8 mouse cellular contexts compared by ENCODE assay signal in the genomic region with DNA sequence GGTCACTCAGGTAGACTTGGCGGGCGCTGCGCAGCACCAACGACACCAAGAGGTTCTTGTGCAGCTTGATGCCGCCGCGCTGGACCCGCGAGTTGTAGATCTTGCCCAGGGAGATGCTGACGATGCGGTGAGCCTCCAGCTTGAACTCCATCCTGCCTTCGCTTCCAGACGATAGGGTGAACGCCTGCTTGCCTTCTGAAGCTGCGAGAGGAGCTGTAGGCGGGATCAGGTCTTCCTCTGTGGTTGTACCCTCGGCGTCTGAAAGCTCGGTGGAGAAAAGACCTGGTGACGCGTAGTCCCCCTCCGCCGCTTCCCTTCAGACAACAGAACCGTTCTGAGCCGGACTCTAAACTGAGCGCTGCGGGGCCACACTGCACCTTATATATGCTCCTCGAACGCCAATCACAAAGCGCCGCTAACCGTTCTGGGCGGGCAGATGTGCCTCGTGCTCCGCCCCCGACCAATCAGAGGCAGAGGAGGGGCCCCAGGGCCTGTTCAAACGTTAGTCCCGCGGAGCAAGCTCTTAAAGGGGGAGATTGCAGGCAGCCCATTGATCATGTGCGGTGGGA. TPM values are rescaled to one million over a fixed set of nuclear protein-coding genes. Genes with fewer than 3 reads are reported as not detected.
A peak's percentile ranks its signal among the peaks of the same experiment; 100 is the strongest.
DNase-seq lines count a peak whose midpoint lies in the region; ATAC-seq and TF ChIP-seq lines count a peak whose summit lies in the region.

TSS of gene Ier5 (minus strand) at position 357 of the 569 bp plus-strand sequence.

- peak within 1 kb of the TSS; percentile 99 for H3K9ac ChIP-seq in embryonic facial prominence, embryonic 13.5 days
- H3K9ac ChIP-seq in limb, embryonic 14.5 days (ENCODE audit: low read depth, low read length, severe bottlenecking): peak within 1 kb of the TSS; percentile 97
- peak within 1 kb of the TSS; percentile 97 for H3K9ac ChIP-seq in midbrain, postnatal 0 days (replicated peaks; ENCODE audit: low read length, poor library complexity, severe bottlenecking)

- peak; percentile 99; the same call in 1 of the 2 replicates for TF ChIP-seq POLR2A in limb, embryonic 14.5 days (IDR thresholded peaks at IDR 0.05; ENCODE audit: borderline replicate concordance, extremely low read depth, insufficient read depth, insufficient read length)

- under 1% methylated on average over 40 of the region's 40 CpGs for WGBS in embryonic facial prominence, embryonic 13.5 days
- WGBS in limb, embryonic 14.5 days: under 1% methylated on average over 39 of the region's 40 CpGs
- WGBS in midbrain, postnatal 0 days: under 1% methylated on average over 40 of the region's 40 CpGs

- H3K27me3 ChIP-seq in embryonic facial prominence, embryonic 13.5 days: no peaks in the 10 kb centered on the region
- H3K27me3 ChIP-seq in limb, embryonic 14.5 days (ENCODE audit: control insufficient read depth, insufficient read depth, low read length): no peaks in the 10 kb centered on the region
- no peaks in the 10 kb centered on the region for H3K27me3 ChIP-seq in midbrain, postnatal 0 days (ENCODE audit: insufficient read depth, low read length)

- H3K36me3 ChIP-seq in embryonic facial prominence, embryonic 13.5 days: 0 out of 2 replicates have a peak, but pooled peaks cover 6% of the 10 kb centered on the region
- no peaks in the 10 kb centered on the region for H3K36me3 ChIP-seq in limb, embryonic 14.5 days (ENCODE audit: control insufficient read depth, insufficient read depth, low read length)
- H3K36me3 ChIP-seq in midbrain, postnatal 0 days (ENCODE audit: insufficient read depth, low read length): no peaks in the 10 kb centered on the region

- peak within 1 kb of the TSS; percentile 86 for H3K4me2 ChIP-seq in embryonic facial prominence, embryonic 13.5 days
- H3K4me2 ChIP-seq in limb, embryonic 14.5 days (replicated peaks; ENCODE audit: low read depth, low read length, severe bottlenecking): peak within 1 kb of the TSS; percentile 69
- H3K4me2 ChIP-seq in midbrain, postnatal 0 days (ENCODE audit: low read depth, low read length, poor library complexity, severe bottlenecking): peak within 1 kb of the TSS; percentile 84

- H3K9me3 ChIP-seq in embryonic facial prominence, embryonic 13.5 days: no peaks in the 10 kb centered on the region
- H3K9me3 ChIP-seq in limb, embryonic 14.5 days (ENCODE audit: control insufficient read depth, low read length): no peaks in the 10 kb centered on the region
- no peaks in the 10 kb centered on the region for H3K9me3 ChIP-seq in midbrain, postnatal 0 days (ENCODE audit: low read length)

- H3K4me3 ChIP-seq in embryonic facial prominence, embryonic 13.5 days: peak within 1 kb of the TSS; percentile 97
- H3K4me3 ChIP-seq in limb, embryonic 14.5 days (replicated peaks; ENCODE audit: low read length): peak within 1 kb of the TSS; percentile 98
- peak within 1 kb of the TSS; percentile 96 for H3K4me3 ChIP-seq in midbrain, postnatal 0 days (ENCODE audit: low read depth, low read length)

- peak; percentile 94 for DNase-seq in 3134 (ENCODE audit: extremely low read depth, insufficient read length, low spot score)
- DNase-seq in adrenal gland, postnatal 36 days: peak; percentile 97
- DNase-seq in heart, adult 8-10 months (ENCODE audit: low spot score): peak; percentile 99
- peak; percentile 97 for DNase-seq in kidney, adult 9 months
- peak; percentile 98 for DNase-seq in limb, embryonic 14.5 days (ENCODE audit: low spot score)
- peak; percentile 99 for DNase-seq in midbrain, postnatal 0 days (ENCODE audit: low spot score)
- DNase-seq in spleen, postnatal 14 days (ENCODE audit: low spot score in 2 of 2): peak; percentile 95 to 96

- H3K4me1 ChIP-seq in embryonic facial prominence, embryonic 13.5 days: peaks cover 22% of the 10 kb centered on the region
- H3K4me1 ChIP-seq in limb, embryonic 14.5 days (ENCODE audit: control insufficient read depth, insufficient read depth, low read length): peaks cover 16% of the 10 kb centered on the region
- H3K4me1 ChIP-seq in midbrain, postnatal 0 days (ENCODE audit: insufficient read depth, low read length): peaks cover 4% of the 10 kb centered on the region; the same call in 1 of the 2 replicates

- peak; percentile 98 for ATAC-seq in embryonic facial prominence, embryonic 13.5 days (ENCODE audit: insufficient number of reproducible peaks, insufficient read depth, low FRiP score, low TSS enrichment, low read depth)
- ATAC-seq in limb, embryonic 14.5 days (ENCODE audit: low FRiP score, low read depth): peak; percentile 99
- ATAC-seq in midbrain, postnatal 0 days (ENCODE audit: low FRiP score): peak; percentile 99

- TF ChIP-seq CTCF in midbrain, postnatal 0 days (IDR thresholded peaks at IDR 0.05): no peak

- peak within 1 kb of the TSS; percentile 89 for H3K27ac ChIP-seq in embryonic facial prominence, embryonic 13.5 days
- peak within 1 kb of the TSS; percentile 73 for H3K27ac ChIP-seq in limb, embryonic 14.5 days (replicated peaks; ENCODE audit: low read depth, low read length)
- peak within 1 kb of the TSS; percentile 84 for H3K27ac ChIP-seq in midbrain, postnatal 0 days (ENCODE audit: low read depth, low read length)

RNA-seq across cellular contexts. Expression of gene Ier5, which starts in this region (rescaled TPM):
- 10 to 100 TPM in 1 of 2 experiments, 1 to 10 TPM in 1; 6.1 to 10.4 TPM for total RNA-seq in adrenal gland, postnatal 36 days (2021)
- 7.5 and 9.2 TPM in 2 replicates for polyA plus RNA-seq in embryonic facial prominence, embryonic 13.5 days (2015; fragmentation: Nextera tagmentation; extraction: Ambion mirVana)
- 10 to 100 TPM; 10.3 to 22.4 (median 13.3) TPM for total RNA-seq in heart, adult 8-10 months (2022)
- polyA plus RNA-seq in limb, embryonic 14.5 days (2012; rRNA removed): 25.1 and 25.3 TPM in 2 replicates
- polyA plus RNA-seq in limb, embryonic 14.5 days (2014; fragmentation: Nextera tagmentation; extraction: Ambion mirVana): 13.6 and 16.2 TPM in 2 replicates
- total RNA-seq in midbrain, postnatal 0 days (2014; rRNA removed): 30.1 and 44.2 TPM in 2 replicates
- 3.9 and 4.0 TPM in 2 replicates for polyA plus RNA-seq in midbrain, postnatal 0 days (2015; fragmentation: Nextera tagmentation; extraction: Ambion mirVana)

Comparison
In these comparisons a context has a peak if more than half of its experiments do, and no peak if none do; other contexts are left out.
1. Peak in every context shown above with its lines: DNase-seq, ATAC-seq, H3K4me3 ChIP-seq and H3K27ac ChIP-seq.